Mouse (Mus musculus) ES-Bruce4 (cell line): Measurements from ENCODE around the gene Mrgprd.

Experiments used
- CTCF ChIP-seq: IDR thresholded peaks from one replicate; pipeline ENCODE4 v1.8.1; 2011; ENCODE audit warnings: low read depth, low read length
- EP300 ChIP-seq: IDR thresholded peaks from 2 replicates; pipeline ENCODE4 v1.6.1; 2011; ENCODE audit warnings: low read depth, low read length; ENCODE audit not compliant: insufficient read depth

DNA sequence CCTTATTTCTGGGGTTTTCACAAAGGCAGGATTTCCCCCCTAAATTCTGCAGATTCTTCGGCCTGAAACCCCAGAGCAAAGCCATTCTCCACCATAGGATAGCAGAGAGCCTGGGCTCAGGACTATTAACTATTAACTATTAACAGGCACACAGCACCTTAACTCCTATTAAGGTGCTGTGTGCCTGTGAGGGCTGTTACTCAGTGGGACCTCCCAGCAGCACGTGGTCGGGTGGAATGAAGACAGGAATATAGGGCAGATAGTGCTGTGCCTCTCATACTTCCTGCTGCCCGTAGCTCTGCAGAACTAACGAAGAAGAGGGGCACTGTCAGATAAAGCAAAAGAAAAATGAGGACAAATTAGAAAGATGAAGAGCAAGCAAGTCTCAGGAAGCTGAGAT lies 4.1 kb upstream of the Mrgprd start:
- TF ChIP-seq CTCF (no peak), EP300 (no peak)
